Mouse (Mus musculus) c-Kit-positive CD71-positive TER-119-negative erythroid progenitor cells, embryonic 14.5 days (primary cell): ENCODE results near the gene Ceacam19.
A peak's percentile ranks its signal among the peaks of the same experiment; 100 is the strongest.
"Not testable (repeated sequence)": the region's sequence is repeated elsewhere in the genome, so short reads cannot be mapped to it uniquely, and the experiment has no call there.

ENCODE experiments used
- DNase-seq: peaks from one replicate; pipeline ENCODE4 v3.0.0-alpha.2; 2013; ENCODE audit warnings: low read depth

Ceacam19 gene

DNA sequence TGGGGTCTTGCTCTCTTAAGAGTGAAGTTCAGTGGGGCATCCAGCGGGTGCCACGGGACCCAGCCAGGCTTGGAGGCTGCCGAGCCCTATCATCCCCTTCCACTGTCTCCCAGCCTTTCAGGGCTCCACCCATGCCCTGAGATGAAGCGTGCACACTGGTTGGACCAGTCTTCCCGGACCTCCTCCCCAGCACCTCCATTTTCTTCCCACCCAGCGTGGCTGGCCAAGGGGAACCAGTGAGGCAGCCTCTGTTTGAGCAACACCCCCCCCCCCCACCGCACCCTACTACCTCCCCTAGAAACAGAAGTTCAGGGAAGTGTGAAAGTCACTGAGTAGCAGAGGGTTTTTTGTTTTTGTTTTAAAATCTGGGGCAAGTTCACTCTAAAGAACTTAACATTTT is at the start of gene Ceacam19:
TSS of gene Ceacam19 (minus strand) at position 117 of the 400 bp plus-strand sequence.
- no peak for DNase-seq

DNA sequence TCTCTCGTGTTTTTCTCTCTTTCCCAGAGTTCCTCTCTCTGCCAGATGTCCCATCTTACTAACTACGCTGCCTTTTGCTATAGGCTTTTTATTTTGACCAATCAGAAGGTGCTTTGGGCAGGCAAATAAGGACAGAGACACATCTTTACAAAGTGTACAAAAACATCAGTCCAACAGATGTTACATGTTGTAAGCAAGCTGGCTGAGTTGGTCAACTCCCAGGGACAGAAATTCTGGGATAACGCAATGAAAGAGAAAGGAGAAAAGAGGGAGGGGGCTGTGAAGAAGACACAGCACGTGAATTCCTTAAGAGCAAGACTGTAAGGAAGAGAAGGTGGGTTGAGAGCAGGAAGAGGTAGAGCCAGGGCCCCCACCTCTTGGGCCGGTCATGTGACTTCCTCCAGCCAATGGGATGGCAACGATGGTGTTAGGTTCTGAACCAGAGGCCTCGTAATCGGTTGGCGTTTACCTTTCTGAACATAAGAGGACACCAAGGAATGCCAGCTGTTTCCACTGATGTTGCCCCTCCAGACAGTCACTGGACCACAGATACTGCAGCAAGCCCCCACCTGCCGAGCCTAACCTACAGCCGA is 49.6 kb upstream of the Ceacam19 start:
- no peak for DNase-seq

GRCm38 (mm10) chr7:19935961-19936360 is 48.2 kb upstream of the Ceacam19 start:
- no peak for DNase-seq

GRCm38 (mm10) chr7:19935171-19935751 is 47.5 kb upstream of the Ceacam19 start:
- DNase-seq: no peak

DNA sequence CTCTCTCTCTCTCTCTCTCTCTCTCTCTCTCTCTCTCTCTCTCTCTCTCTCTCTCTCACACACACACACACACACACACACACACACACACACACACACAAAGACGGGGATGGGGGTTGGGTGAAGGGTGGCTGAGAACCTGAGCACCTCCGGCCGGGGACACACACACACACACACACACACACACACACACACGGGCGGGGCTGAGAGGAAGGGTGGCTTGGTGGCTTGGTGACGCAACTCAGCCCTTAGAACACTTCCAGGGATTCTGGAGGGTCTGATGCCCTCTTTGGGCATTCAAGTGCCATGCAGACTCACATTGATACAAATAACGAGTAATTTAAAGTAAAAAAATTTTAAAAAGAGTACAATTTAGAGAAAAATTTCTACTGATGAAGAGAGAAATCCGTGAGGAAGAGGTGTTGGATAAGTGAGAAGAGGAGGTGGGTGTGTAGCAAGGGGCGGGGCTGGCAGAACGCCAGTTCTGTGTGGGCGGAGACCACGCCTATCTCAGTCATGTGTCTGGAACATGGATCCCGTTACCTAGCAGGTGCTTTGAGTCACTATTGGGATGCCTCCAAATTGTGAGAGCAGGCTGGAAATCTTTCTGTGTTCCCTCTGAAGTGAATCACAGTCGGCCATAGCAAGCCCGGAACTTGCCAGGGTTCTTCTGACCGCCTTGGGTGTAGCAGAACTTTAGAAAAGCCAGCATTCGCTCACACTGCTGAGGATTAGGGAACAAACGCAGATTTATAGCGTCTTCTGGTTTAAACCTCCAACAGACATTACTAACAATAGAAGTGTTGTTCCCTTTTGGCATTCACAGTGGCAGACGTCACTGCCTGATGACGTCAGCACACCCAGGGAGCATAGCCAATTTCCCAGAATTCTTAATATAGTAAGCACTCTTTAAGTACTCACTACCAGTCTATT is 45.4 kb upstream of the Ceacam19 start:
- DNase-seq: peak; percentile 34

DNA sequence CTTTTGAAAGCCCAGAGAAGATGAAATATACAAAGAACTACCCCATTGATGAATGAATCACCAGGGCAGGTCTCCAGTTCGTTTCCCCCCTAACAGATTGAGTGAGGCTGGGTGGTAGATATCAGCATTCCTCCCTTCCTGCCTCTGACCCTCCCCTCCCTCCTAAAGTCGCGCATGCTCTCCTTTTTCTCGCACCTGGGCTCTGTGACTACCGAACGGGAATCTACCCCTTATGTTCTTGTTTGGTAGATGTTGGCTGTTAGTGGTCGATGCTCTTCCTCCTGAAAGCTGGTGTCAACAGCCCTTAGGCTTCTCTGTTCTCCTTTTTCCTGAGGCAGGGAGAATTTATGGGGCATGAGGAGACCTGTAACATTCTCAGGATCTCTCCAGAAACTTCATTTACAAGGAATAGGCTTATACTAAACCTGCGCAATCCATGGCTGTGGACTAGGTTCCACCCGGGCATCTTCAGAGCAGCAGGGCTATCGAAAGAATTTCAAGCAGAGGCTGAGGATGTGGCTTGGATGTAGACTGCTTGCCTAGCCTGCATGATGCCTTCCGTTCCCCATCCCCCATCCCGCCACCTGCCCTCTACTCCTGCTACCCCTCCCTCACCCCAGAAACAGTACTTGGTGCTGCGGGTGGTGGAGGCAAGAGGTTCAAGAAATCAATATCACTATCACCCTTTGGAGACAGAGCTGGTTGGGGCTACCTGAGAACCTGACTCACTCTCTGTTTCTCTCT is 44.5 kb upstream of the Ceacam19 start:
- DNase-seq: no peak

- not testable (repeated sequence) for DNase-seq
Observed at GRCm38 (mm10) chr7:19930481-19930880, 42.7 kb upstream of the Ceacam19 start.

DNA sequence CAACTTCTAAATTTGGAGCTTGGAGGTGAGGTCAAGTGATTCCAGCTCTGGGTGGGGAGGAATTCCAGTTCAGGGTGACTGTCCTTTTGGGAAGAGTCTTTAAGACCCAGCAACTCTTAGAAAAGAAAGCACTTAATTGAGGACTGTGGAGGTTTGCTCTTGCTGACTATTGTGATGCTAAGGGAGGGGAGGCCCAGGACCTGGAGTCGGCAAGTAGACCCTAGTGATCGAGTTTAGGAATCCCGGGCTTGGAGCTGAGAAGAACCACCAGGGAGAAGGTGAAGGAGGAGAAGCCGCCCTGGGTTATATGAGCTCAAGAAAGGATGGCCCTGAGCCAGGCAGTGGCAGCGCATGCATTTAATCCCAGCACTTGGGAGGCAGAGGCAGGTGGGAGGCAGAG is 40.7 kb upstream of the Ceacam19 start:
- no peak for DNase-seq

- DNase-seq: no peak
Observed at GRCm38 (mm10) chr7:19926849-19927480, 39.2 kb upstream of the Ceacam19 start.

DNA sequence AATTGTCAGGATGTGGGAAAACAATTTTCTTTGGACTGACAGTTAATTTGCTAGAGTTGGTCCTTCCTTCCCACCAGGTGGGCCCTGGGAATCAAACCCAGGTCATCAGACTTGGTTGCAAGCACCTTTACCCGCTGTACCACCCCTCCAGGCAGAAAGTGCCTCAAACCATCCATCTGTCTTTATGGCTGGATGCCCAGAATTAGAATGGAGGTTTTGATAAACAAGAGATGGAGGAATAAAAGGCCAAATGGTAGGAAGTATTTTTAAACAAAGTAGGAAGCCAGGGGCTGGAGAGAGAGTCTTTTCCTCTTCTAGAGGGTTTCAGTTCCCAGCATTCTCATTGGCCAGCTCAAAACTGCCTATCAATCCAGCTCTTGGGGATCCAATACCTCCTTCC is 37.6 kb upstream of the Ceacam19 start:
- no peak for DNase-seq

GRCm38 (mm10) chr7:19923797-19924196 is 36.0 kb upstream of the Ceacam19 start:
- no peak for DNase-seq

GRCm38 (mm10) chr7:19923354-19923753 is 35.6 kb upstream of the Ceacam19 start:
- DNase-seq: no peak

DNA sequence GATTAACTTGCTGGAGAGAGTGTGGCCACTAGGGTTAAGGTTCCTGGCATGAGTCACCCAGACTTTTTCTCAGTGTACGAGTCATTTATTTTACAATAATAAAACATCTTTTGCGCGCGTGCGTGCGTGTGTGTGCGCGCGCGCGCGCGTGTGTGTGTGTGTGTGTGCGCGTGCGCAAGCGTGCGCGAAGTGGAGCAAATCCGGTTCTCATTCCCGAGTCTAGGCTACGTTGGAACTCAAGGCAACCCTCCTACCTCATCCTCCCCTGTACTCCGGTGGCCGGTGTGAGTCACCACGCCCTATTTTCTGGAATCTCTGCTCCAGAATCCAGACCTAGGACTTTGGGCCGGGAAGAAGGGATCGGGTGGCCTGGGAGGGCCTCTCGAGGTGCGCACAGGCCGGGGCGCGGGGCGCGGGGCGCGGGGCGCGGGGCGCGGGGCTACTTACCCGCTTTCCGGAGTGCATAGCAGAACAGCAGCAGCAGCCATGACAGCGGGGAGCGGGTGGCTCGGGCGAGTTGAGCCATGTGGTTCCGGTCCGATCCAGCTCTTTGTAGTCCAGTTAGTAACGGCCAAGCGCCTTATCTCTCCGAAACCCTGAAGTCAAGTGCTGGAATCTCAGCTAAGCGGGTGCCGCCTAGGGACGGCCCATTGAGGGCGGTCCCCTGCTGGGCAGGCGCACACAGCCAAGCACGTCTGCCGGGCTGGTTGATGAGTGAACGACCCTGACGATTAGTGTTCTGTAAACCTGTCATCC is 32.9 kb upstream of the Ceacam19 start, which contains the start of gene Pvr:
TSS of gene Pvr (minus strand) at position 655 of the 756 bp plus-strand sequence.
- DNase-seq: no peak

DNA sequence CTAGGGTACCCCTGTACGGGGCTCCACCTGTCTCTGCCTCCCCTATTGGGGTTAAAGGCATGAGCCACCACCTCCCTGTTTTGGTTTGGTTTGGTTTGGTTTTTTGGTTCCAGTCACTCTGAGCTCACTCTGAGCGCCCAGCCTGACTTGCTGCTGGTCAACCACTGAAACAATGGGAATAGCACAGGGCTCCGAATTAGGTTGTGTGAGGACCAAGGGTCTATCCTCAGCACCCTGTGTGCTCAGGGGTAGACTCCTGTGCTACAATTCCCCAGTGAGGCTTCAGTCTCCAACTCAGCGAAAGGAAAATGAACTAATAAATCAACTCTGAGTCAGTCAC is 32.4 kb upstream of the Ceacam19 start:
- no peak for DNase-seq

GRCm38 (mm10) chr7:19914558-19914957 is 26.8 kb upstream of the Ceacam19 start:
- DNase-seq: no peak

GRCm38 (mm10) chr7:19911695-19912524 is 24.1 kb upstream of the Ceacam19 start:
- DNase-seq: no peak

DNA sequence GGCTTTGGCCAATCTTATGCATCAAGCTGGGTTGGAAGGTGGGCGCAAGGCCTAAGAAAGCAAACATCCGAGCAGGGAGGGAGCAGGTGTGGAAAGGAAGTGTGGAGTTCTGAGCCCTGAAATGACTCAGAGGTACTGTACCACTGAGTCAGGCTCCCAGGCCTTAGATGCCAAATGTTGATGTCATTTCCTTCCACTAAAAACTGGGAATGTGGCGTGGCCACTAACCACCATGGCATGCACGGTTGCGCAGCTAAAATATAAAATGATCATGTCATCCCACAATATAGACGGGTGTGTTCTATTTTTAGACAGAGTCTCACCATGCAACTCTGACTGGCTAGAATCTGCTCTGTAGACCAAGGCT is 23.5 kb upstream of the Ceacam19 start:
- DNase-seq: no peak

GRCm38 (mm10) chr7:19910421-19911291 is 22.9 kb upstream of the Ceacam19 start:
- peak; percentile 44 for DNase-seq

GRCm38 (mm10) chr7:19889881-19890280 is 2.1 kb upstream of the Ceacam19 start:
- peak; percentile 38 for DNase-seq
